Mouse (Mus musculus): ENCODE measurements around the gene Zfp82. TPM values are rescaled to one million over a fixed set of nuclear protein-coding genes. Genes with fewer than 3 reads are reported as not detected.
"Not testable (repeated sequence)": the region's sequence is repeated elsewhere in the genome, so short reads cannot be mapped to it uniquely, and the experiment has no call there.

The Zfp82 gene
- total RNA-seq (2021), result 1 to 10 TPM; 3.6 to 3.8 TPM
- long read RNA-seq, experiment 1, partial matches to known transcripts, result 0 of 1 reads
- long read RNA-seq, experiment 1, other reads (novel, unspliced or antisense), result 0 of 1 reads
- long read RNA-seq, experiment 2, result 0 reads

DNA sequence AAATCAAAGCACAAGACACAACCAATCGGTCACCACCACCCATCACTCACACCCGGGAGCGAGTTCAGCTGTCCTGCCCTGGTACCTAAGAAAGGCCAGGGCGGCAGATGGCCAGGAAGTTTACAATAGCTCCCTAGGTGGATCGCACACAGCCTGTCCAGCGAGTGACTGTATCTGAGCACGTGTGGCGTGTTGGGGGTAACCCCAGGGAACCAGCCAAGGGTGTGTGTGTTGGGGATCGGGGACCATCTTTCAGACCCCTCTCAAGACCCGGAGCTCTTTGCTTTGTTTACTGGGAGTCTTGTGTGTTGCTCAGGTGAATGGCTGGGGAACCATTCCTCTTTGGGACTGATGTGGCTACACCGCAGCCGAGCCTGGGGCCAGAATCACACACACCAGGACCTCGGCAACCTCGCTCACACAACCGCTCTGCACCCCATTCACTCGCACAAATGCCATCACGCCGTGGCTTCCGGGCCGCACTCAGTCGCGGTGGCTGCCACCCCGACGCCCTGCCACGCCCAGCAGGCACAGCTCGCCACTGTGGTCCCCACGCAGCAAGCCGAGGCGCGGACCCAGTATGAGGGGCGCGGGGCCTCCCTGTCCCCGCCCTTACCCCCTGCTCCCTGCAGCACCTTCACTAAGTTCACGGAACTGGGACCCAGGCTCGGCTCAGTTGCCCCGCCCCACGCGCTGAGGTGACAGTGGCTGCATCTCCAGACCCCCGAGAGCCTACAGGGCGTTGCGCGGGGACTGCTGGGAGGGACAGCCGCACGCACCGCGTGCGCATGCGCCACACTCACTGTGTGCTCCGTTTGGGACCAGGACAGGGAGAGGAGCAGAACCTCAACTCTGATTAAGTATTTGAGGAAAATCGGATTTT lies at the start of gene Zfp82:
Zfp82 (minus strand) TSS at position 755 of the 883 bp plus-strand sequence.
- intact Hi-C loops (cut with DNase I), result no loop called here
- Histone ChIP-seq H3K27ac (peak within 1 kb of the TSS; percentile 87), H3K4me3 (peak within 1 kb of the TSS; percentile 67)
- TF ChIP-seq CTCF (IDR thresholded peaks at IDR 0.05), result no peak
- peak; percentile 82 for DNase-seq (ENCODE audit: extremely low spot score in 1 of 2, low spot score in 2 of 2)

DNA sequence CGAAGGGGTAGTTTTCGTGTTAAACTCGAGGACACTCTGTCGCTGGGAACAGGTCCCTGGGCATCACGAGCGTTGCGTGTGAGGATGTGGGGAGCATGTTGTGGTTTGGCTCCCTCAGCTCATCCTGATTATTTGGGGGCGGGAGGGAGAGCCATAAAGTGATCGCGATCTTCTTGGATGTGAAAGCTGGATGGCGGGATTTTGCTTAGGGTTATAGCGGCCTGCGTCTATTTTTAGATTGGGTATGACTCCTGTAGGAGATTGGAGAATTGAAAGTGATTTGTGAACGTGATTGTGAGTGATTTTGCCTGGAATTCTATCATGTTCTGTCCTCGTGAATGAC lies 49.5 kb upstream of the Zfp82 start:
- intact Hi-C loops (cut with DNase I), result no loop called here
- TF ChIP-seq CTCF (IDR thresholded peaks at IDR 0.05), result no peak
- DNase-seq (ENCODE audit: extremely low spot score in 1 of 2, low spot score in 2 of 2), result no peak
- Histone ChIP-seq H3K4me3 (peak overlapping the region; percentile 96), H3K27ac (peak overlapping the region; percentile 83)

DNA sequence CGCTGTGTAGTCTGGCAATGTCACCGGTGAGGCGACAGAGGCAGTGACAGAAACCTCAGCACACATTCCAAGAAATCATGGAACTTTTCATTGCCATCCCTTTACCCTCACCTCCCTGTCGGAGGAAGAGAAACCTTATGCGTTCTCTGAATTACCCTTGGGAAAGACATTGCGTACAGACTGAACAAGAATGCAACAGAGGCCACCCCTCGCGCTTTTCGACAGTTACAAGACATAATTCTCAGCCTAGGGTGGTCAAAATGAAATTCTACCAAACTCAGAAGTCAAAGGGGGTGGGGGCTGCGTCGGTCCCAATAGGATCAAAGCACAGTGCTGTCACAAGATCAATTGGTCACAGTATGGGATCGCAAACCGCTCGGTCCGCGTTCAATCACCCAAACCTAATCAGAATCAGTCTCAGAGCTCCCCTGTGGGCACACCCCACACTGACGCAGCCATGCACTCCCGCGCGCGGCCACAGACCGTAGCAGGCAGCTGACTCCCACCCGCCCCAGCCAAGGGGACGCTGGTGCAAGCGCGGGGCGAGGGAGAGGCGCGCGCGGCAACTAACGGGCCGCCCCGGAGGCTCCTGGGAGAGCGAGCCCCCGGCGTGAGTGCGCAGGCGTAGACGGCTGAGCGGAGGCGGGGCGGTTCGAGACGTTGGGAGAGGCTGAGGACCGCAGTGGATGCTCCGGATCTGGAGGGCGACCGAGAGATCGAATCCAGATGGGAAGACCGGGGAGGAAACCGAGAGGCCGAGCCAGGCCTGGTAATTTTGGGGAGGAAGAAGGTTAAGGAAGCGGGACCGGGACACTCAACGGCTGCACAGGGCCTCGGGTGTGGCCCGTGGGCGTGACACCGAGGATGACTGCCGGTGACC lies 48.8 kb upstream of the Zfp82 start, which contains the start of gene Zfp382:
Zfp382 (plus strand) TSS at position 635 of the 880 bp plus-strand sequence.
- TF ChIP-seq CTCF (IDR thresholded peaks at IDR 0.05), result peak; percentile 9; the same call in 1 of the 2 replicates
- H3K27ac ChIP-seq, result peak within 1 kb of the TSS; percentile 83
- peak; percentile 89 to 91 for DNase-seq (ENCODE audit: extremely low spot score in 1 of 2, low spot score in 2 of 2)
- intact Hi-C loops (cut with DNase I), result loop anchor here (1.0 kb wide), 1 partner anchor 22 kb away; no protein-coding TSS in a partner anchor
- peak within 1 kb of the TSS; percentile 96 for H3K4me3 ChIP-seq

DNA sequence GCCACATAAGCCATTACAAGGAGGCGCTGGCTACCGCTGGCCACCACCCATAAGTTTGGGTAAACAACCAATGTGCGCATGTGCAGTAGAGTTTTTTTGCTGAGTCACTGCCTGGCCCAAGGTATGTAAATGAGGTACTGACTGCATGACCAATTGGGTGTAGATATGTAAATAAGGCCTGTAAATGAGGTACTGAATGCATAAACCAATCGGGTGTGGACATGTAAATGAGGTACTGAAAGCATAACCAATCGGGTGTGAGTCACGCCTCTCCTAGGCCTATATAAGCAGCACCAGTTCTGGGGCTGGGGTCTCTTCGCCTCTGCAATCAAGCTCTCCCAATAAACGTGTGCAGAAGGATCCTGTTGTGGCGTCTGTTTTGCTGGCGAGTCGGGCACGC lies 45.2 kb upstream of the Zfp82 start:
- H3K27ac ChIP-seq; DNase-seq (ENCODE audit: extremely low spot score in 1 of 2, low spot score in 2 of 2); intact Hi-C loops (cut with DNase I); H3K4me3 ChIP-seq: not testable (repeated sequence)

DNA sequence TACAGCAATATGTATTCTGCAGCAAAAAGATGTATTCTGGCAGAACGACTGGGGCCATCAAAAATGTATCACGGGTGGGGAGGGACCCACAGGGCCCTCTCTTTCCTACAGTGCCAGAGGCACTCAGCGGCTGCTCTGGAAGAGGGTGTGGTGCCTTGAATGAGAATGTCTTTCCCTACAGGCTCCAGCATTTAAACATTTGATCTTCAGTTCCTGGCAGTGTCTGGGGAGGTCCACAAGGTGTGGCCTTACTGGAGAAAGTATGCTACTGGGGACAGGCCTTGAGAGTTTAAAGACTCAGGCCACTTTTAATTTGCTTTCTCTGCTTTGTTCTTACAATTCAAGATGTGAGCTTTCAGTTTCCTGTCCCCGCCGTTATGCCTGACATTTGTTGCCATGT lies 43.4 kb upstream of the Zfp82 start:
- no peak for TF ChIP-seq CTCF (IDR thresholded peaks at IDR 0.05)
- intact Hi-C loops (cut with DNase I), result no loop called here
- DNase-seq (ENCODE audit: extremely low spot score in 1 of 2, low spot score in 2 of 2), result no peak
- H3K27ac ChIP-seq, result no peak overlapping the region
- H3K4me3 ChIP-seq, result no peak overlapping the region

DNA sequence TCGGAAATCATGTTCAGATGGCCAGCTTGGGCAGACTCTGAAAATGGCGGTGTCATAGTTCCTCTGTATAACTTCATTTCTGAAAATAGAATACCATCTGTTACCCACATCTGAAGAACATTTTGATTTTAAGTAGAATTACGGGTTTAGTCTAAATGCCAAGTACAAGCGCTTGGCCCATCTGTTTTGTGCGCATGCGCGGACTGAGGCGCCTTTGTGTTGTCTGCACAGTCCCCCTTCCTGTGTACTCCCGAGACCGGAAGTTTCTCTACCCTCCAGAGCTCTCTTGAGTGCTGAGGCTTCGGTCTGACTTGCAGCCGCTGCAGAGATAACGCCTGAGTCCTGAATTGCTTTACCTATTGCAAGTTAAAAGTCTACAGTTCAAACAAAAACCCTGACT lies 26.6 kb upstream of the Zfp82 start:
- DNase-seq (ENCODE audit: extremely low spot score in 1 of 2, low spot score in 2 of 2), result peak; percentile 66 to 82
- no peak for TF ChIP-seq CTCF (IDR thresholded peaks at IDR 0.05)
- Histone ChIP-seq H3K4me3 (peak overlapping the region; percentile 39), H3K27ac (peak overlapping the region; percentile 81)
- intact Hi-C loops (cut with DNase I), result loop anchor here (1.0 to 2.0 kb wide), 2 partner anchors 22 to 70 kb away; partner anchors contain the start of genes Zfp146 and Zfp382

DNA sequence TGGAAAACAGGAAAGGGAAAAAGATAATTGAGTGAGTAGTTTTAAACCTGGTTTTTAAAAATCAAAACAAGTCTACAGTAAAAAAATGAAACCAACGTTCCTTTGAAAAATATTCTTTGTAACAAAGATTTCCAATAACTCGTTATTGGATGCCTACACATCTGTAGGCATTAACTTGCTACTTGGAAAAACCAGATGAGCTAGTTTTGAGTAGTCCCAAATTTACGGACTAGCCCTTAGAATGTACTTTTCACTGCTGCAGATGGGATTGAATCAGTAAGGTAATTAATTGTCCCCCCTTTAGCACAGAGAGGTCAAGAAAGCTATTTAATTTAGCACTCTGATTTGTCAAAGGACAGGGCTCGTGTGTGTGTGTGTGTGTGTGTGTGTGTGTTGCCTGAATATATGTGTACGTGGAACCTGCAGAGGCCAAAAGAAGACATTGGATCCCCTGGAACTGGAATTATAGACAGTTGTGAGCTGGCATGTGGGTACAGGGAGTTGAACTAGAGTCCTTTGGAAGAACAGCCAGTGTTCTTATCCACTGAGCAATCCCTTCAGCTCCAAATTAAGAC lies 22.9 kb upstream of the Zfp82 start:
- DNase-seq (ENCODE audit: extremely low spot score in 1 of 2, low spot score in 2 of 2), result no peak
- no peak for TF ChIP-seq CTCF (IDR thresholded peaks at IDR 0.05)
- Histone ChIP-seq H3K27ac (peak overlapping the region; percentile 95), H3K4me3 (peak overlapping the region; percentile 58)
- intact Hi-C loops (cut with DNase I), result no loop called here

DNA sequence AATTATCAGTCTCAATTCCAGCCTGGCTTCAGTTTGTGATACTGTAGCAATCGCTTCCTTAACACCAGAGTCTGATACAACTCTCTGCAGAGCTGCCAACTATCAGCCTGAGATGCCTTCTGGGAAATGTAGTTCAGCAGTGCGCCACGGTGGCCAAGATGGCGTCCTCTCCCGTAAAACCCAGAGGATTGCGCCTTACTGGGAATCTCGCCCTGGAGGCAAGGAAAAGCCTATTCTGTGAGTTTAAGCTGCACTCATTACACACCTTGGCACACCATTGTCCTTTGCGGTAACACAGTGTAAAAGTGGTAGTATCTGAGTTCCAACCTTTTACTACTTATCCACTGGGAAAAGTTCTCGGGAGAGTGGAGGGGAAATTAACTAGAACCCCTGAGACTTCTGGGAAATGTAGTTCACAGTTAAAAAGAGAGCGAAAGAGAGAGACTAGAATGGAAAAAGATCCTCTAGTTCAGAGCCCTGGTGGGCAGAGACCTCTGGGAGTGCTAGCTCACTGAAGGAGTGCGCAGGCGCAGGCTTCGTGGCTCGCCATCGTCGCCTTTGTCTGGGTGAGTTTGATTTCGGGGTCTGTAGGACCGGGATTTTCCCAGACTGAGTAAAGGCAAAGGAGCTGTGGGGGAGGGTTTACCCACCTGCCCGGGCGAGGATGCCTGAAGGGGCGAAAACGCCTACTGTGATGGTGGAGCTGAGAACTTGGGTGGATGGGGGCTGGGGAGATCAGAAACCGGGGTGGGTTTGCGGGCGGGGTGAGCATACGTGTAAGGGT lies 22.1 kb upstream of the Zfp82 start, which contains the start of gene Zfp260:
Zfp260 (plus strand) TSS at position 132 of the 784 bp plus-strand sequence.
- peak; percentile 21 for TF ChIP-seq CTCF (IDR thresholded peaks at IDR 0.05)
- DNase-seq (ENCODE audit: extremely low spot score in 1 of 2, low spot score in 2 of 2), result peak; percentile 86
- Histone ChIP-seq H3K4me3 (peak within 1 kb of the TSS; percentile 58), H3K27ac (peak within 1 kb of the TSS; percentile 95)
- intact Hi-C loops (cut with DNase I), result loop anchor here (5.0 kb wide), 2 partner anchors 122 to 143 kb away; partner anchors contain the start of gene Zfp74

DNA sequence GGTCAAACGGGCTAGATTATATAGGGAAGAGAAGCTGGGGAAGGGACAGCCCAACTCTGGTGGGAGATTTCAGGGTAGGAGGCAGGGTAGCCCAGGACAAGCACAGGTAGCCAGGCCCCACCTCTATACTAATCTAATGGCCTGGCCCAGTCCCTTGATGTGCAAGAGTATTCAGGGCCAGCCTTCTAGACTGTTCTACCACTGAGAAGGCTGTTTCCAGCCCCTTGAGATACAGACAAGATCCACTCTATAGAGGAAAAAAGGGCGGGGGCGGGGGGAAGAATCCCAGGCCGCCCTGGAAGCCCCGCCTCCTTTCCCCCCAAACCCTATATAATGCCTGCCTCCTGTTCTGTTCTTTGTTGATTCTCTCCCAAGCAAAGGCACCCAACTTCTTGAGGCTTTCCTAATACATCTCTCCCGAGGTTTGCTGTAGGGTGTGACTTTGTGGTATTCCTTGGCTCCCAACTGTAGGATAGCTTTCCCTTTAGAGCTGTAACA lies 21.3 kb upstream of the Zfp82 start:
- intact Hi-C loops (cut with DNase I), result loop anchor here (5.0 kb wide), 2 partner anchors 123 to 142 kb away; partner anchors contain the start of gene Zfp74
- no peak for TF ChIP-seq CTCF (IDR thresholded peaks at IDR 0.05)
- no peak for DNase-seq (ENCODE audit: extremely low spot score in 1 of 2, low spot score in 2 of 2)
- Histone ChIP-seq H3K4me3 (peak overlapping the region; percentile 58), H3K27ac (no peak overlapping the region; the same call in none of the 2 replicates)

DNA sequence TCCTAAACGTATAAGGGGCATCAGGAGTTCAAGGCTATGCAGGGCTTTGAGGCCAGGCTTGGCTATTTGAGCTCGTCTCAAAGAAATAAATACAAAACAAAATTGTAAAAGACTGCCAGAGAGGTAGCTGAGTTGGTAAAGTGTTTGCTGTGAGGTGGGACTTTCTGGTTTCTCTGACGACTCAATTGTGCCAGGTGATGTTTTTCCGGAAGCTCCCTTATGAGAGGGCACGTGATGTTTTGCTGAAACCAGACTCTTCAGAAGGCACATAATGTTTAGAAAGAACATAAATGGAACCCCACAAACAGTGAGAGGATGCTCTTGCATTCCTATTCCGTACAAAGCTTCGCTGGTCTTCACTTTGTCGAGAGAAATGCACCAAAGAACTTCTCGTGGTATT lies 20.0 kb upstream of the Zfp82 start:
- intact Hi-C loops (cut with DNase I), result loop anchor here (5.0 kb wide), 2 partner anchors 125 to 140 kb away; partner anchors contain the start of gene Zfp74
- DNase-seq (ENCODE audit: extremely low spot score in 1 of 2, low spot score in 2 of 2), result no peak
- TF ChIP-seq CTCF (IDR thresholded peaks at IDR 0.05), result no peak

More for the DNA sequence above, 20.0 kb upstream of the Zfp82 start:
- Histone ChIP-seq H3K27ac (no peak overlapping the region), H3K4me3 (no peak overlapping the region)
